Mouse (Mus musculus): ENCODE measurements around the gene Esr1.

Gene Esr1

GRCm38 (mm10) chr10:4620596-4621504 is 9.5 kb downstream of the Esr1 start:
- no peak for DNase-seq

- DNase-seq: no peak
Measured at GRCm38 (mm10) chr10:4621505-4621815, 10.1 kb downstream of the Esr1 start.

- no peak for DNase-seq
Measured at GRCm38 (mm10) chr10:4623319-4623718, 11.9 kb downstream of the Esr1 start.

GRCm38 (mm10) chr10:4624581-4624980 is 13.2 kb downstream of the Esr1 start:
- DNase-seq: no peak

- no peak for DNase-seq
Measured at GRCm38 (mm10) chr10:4625300-4625699, 13.9 kb downstream of the Esr1 start.

GRCm38 (mm10) chr10:4626432-4626831 is 15.0 kb downstream of the Esr1 start:
- no peak for DNase-seq

GRCm38 (mm10) chr10:4626996-4627395 is 15.6 kb downstream of the Esr1 start:
- no peak for DNase-seq

- no peak for DNase-seq
Measured at GRCm38 (mm10) chr10:4627415-4627814, 16.0 kb downstream of the Esr1 start.

- no peak for DNase-seq
Measured at GRCm38 (mm10) chr10:4629314-4629713, 17.9 kb downstream of the Esr1 start.

GRCm38 (mm10) chr10:4632211-4632704 is 20.9 kb downstream of the Esr1 start:
- no peak for DNase-seq

GRCm38 (mm10) chr10:4633287-4634030 is 22.1 kb downstream of the Esr1 start:
- DNase-seq: no peak

- no peak for DNase-seq
Measured at GRCm38 (mm10) chr10:4635740-4636139, 24.3 kb downstream of the Esr1 start.

- DNase-seq: no peak
Measured at GRCm38 (mm10) chr10:4646074-4646473, 34.7 kb downstream of the Esr1 start.

- DNase-seq: no peak
Measured at GRCm38 (mm10) chr10:4646851-4647250, 35.5 kb downstream of the Esr1 start.

GRCm38 (mm10) chr10:4665380-4665779 is 54.0 kb downstream of the Esr1 start:
- DNase-seq: no peak

GRCm38 (mm10) chr10:4667006-4667405 is 55.6 kb downstream of the Esr1 start:
- DNase-seq: no peak

- DNase-seq: no peak
Measured at GRCm38 (mm10) chr10:4670053-4670452, 58.7 kb downstream of the Esr1 start.

- DNase-seq: no peak
Measured at GRCm38 (mm10) chr10:4671876-4672275, 60.5 kb downstream of the Esr1 start.

- no peak for DNase-seq
Measured at GRCm38 (mm10) chr10:4673311-4673816, 62.0 kb downstream of the Esr1 start.

GRCm38 (mm10) chr10:4674983-4675592 is 63.7 kb downstream of the Esr1 start:
- peak; percentile 27 for DNase-seq

GRCm38 (mm10) chr10:4683106-4683505 is 71.7 kb downstream of the Esr1 start:
- no peak for DNase-seq

GRCm38 (mm10) chr10:4683711-4684265 is 72.4 kb downstream of the Esr1 start:
- DNase-seq: peak; percentile 37

- DNase-seq: no peak
Measured at GRCm38 (mm10) chr10:4694336-4694865, 83.0 kb downstream of the Esr1 start.
